Mouse (Mus musculus) 3T3-L1 (cell line): Measurements from ENCODE around the gene B4galt5.

Experiments
- DNase-seq: peaks from one replicate; pipeline ENCODE4 v3.0.0-alpha.2; 2015; ENCODE audit warnings: low read depth, low spot score

B4galt5 gene

GRCm38 (mm10) chr2:167333450-167333849, 15.5 kb downstream of the B4galt5 start:
- DNase-seq = no peak

GRCm38 (mm10) chr2:167332336-167332987, 16.5 kb downstream of the B4galt5 start:
- no peak for DNase-seq

- peak; percentile 89 for DNase-seq
Measured at GRCm38 (mm10) chr2:167331432-167331921, 17.5 kb downstream of the B4galt5 start.

- no peak for DNase-seq
Measured at GRCm38 (mm10) chr2:167330581-167330980, 18.4 kb downstream of the B4galt5 start.

- DNase-seq = peak; percentile 82
Measured at GRCm38 (mm10) chr2:167329478-167330262, 19.3 kb downstream of the B4galt5 start.

- no peak for DNase-seq
Measured at GRCm38 (mm10) chr2:167328340-167328739, 20.6 kb downstream of the B4galt5 start.

- DNase-seq = no peak
Measured at GRCm38 (mm10) chr2:167326582-167326981, 22.4 kb downstream of the B4galt5 start.

GRCm38 (mm10) chr2:167324151-167324930, 24.6 kb downstream of the B4galt5 start:
- no peak for DNase-seq

GRCm38 (mm10) chr2:167323116-167323515, 25.9 kb downstream of the B4galt5 start:
- DNase-seq = no peak

GRCm38 (mm10) chr2:167321372-167321771, 27.6 kb downstream of the B4galt5 start:
- no peak for DNase-seq

GRCm38 (mm10) chr2:167318981-167319380, 30.0 kb downstream of the B4galt5 start:
- peak; percentile 40 for DNase-seq

- DNase-seq = peak; percentile 37
Measured at GRCm38 (mm10) chr2:167316724-167317187, 32.2 kb downstream of the B4galt5 start.

GRCm38 (mm10) chr2:167314491-167314890, 34.5 kb downstream of the B4galt5 start:
- no peak for DNase-seq

GRCm38 (mm10) chr2:167313501-167314326, 35.3 kb downstream of the B4galt5 start:
- peak; percentile 94 for DNase-seq

- no peak for DNase-seq
Measured at GRCm38 (mm10) chr2:167310121-167310520, 38.9 kb downstream of the B4galt5 start.

GRCm38 (mm10) chr2:167309286-167309685, 39.7 kb downstream of the B4galt5 start:
- no peak for DNase-seq

GRCm38 (mm10) chr2:167307716-167308115, 41.3 kb downstream of the B4galt5 start:
- DNase-seq = no peak

- DNase-seq = no peak
Measured at GRCm38 (mm10) chr2:167306626-167307541, 42.1 kb downstream of the B4galt5 start.

GRCm38 (mm10) chr2:167306273-167306594, 42.7 kb downstream of the B4galt5 start:
- DNase-seq = no peak
